Mouse (Mus musculus) ES-E14 (cell line): ENCODE results near the gene Nectin1.

ENCODE experiments used
- HCFC1 ChIP-seq: IDR thresholded peaks from 2 replicates; pipeline ENCODE4 v1.6.1; 2012; ENCODE audit warnings: low read length, inconsistent platforms, borderline replicate concordance; ENCODE audit not compliant: insufficient read depth
- MAFK ChIP-seq: IDR thresholded peaks from 2 replicates; pipeline ENCODE4 v1.6.1; 2014; ENCODE audit warnings: mild to moderate bottlenecking, low read depth, low read length, inconsistent platforms; ENCODE audit not compliant: insufficient read depth
- ZC3H11A ChIP-seq: IDR thresholded peaks from 2 replicates; pipeline ENCODE4 v1.6.1; 2012; ENCODE audit warnings: low read depth, mild to moderate bottlenecking, inconsistent platforms, low read length, borderline replicate concordance
- ZNF384 ChIP-seq: IDR thresholded peaks from 2 replicates; pipeline ENCODE4 v1.6.1; 2012; ENCODE audit warnings: low read depth, low read length, inconsistent platforms

DNA sequence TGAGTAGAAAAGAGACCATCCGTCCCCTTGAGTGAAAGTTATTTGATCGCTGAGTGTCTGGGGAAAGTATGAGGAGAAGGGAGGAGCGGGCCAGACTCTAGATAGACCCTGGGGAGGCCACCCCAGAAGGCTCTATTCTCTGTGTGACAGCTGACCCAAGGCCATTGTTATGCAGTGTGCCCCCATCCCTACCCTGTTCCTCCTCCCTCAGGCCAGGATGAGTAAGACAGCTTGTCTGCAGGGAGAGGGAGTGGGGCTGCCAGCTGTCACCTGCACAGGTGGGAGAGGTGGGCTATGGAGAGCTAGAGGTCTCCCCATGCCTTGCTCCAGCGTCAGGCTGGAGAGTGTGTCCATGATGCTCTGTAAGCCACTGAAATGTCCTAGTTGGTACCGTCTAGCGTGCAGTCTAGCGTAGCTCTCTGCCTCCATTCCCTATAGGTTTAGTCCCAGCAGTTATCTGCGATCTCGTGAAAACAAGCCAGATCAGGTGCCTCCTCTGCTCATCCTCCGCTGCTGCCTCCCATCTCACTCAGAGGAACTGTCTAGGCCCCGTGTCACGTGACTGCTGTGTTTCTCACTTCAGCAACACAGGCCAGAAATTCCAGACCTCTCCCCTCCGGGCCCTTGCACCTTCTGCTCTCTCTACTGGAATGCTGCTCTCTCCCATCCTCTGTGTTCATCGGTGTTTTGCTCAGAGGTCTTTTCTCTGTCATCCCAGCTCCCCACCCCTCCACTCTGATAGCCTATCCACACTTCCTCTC lies 21.8 kb downstream of the Nectin1 start:
- TF ChIP-seq ZNF384 (no peak), HCFC1 (no peak), ZC3H11A (no peak), MAFK (no peak)
